Mouse (Mus musculus): ENCODE data around the gene Pip5k1b.

Pip5k1b gene

GRCm38 (mm10) chr19:24259390-24260351 is 296.0 kb downstream of the Pip5k1b start:
- no peak for DNase-seq (ENCODE audit: low read depth)

- no peak for DNase-seq (ENCODE audit: low read depth)
Measured at GRCm38 (mm10) chr19:24258368-24258767, 297.3 kb downstream of the Pip5k1b start.

GRCm38 (mm10) chr19:24257962-24258361 is 297.7 kb downstream of the Pip5k1b start:
- DNase-seq (ENCODE audit: low read depth), result no peak

GRCm38 (mm10) chr19:24253657-24254260 is 301.9 kb downstream of the Pip5k1b start:
- no peak for DNase-seq (ENCODE audit: low read depth)

GRCm38 (mm10) chr19:24251869-24252268 is 303.8 kb downstream of the Pip5k1b start:
- DNase-seq (ENCODE audit: low read depth), result no peak

Data from c-Kit-positive CD71-positive TER-119-negative erythroid progenitor cells, embryonic 14.5 days (primary cell).